Mouse (Mus musculus): ENCODE data around the gene Gapdhs. TPM values are rescaled to one million over a fixed set of nuclear protein-coding genes. Genes with fewer than 3 reads are reported as not detected.

The Gapdhs gene
- total and polyA plus RNA-seq, 3 experiments, result 0.49 TPM; not detected in 2

- TF ChIP-seq NELFE (IDR thresholded peaks at IDR 0.05; ENCODE audit: low read depth, low read length), result no peak
Measured at GRCm38 (mm10) chr7:30681897-30682296, 61.6 kb downstream of the Gapdhs start (continued).

Other genes starting within 250 kb of the Gapdhs start
Only the 30 nearest of the 32 such genes appear.
- gene Arhgap33, start 208.6 kb downstream of the Gapdhs start, total RNA-seq (2012; rRNA removed), result 1.8 and 2.4 TPM in 2 replicates
- gene Arhgap33, start 208.6 kb downstream of the Gapdhs start, polyA plus RNA-seq (2012; ENCODE audit: insufficient read depth in 1 of 2, insufficient read length in 2 of 2, low read depth in 1 of 2, low replicate concordance in 2 of 2, missing spikeins in 1 of 2), result 10 to 100 TPM in 1 of 2 experiments, not detected in 1; 22.3 TPM
- 1.2 and 1.5 TPM in 2 replicates for gene Hspb6, start 191.5 kb downstream of the Gapdhs start, total RNA-seq (2012; rRNA removed)
- gene Hspb6, start 191.5 kb downstream of the Gapdhs start, polyA plus RNA-seq (2012; ENCODE audit: insufficient read depth in 1 of 2, insufficient read length in 2 of 2, low read depth in 1 of 2, low replicate concordance in 2 of 2, missing spikeins in 1 of 2), result 10 to 100 TPM in 1 of 2 experiments, not detected in 1; 12.4 TPM
- gene Proser3, start 191.4 kb downstream of the Gapdhs start, total RNA-seq (2012; rRNA removed), result 2.3 and 2.4 TPM in 2 replicates
- 1 to 10 TPM in 1 of 2 experiments, not detected in 1; 8.9 TPM for gene Proser3, start 191.4 kb downstream of the Gapdhs start, polyA plus RNA-seq (2012; ENCODE audit: insufficient read depth in 1 of 2, insufficient read length in 2 of 2, low read depth in 1 of 2, low replicate concordance in 2 of 2, missing spikeins in 1 of 2)
- gene Lin37, start 183.8 kb downstream of the Gapdhs start, total RNA-seq (2012; rRNA removed), result 10.9 and 12.0 TPM in 2 replicates
- 10 to 100 TPM in 1 of 2 experiments, not detected in 1; 49.8 TPM for gene Lin37, start 183.8 kb downstream of the Gapdhs start, polyA plus RNA-seq (2012; ENCODE audit: insufficient read depth in 1 of 2, insufficient read length in 2 of 2, low read depth in 1 of 2, low replicate concordance in 2 of 2, missing spikeins in 1 of 2)
- gene U2af1l4, start 180.4 kb downstream of the Gapdhs start, total RNA-seq (2012; rRNA removed), result 67.2 and 74.2 TPM in 2 replicates
- 10 to 100 TPM in 1 of 2 experiments, not detected in 1; 72.5 TPM for gene U2af1l4, start 180.4 kb downstream of the Gapdhs start, polyA plus RNA-seq (2012; ENCODE audit: insufficient read depth in 1 of 2, insufficient read length in 2 of 2, low read depth in 1 of 2, low replicate concordance in 2 of 2, missing spikeins in 1 of 2)
- 1.4 and 1.9 TPM in 2 replicates for gene Gm49396, start 180.3 kb downstream of the Gapdhs start, total RNA-seq (2012; rRNA removed)
- gene Gm49396, start 180.3 kb downstream of the Gapdhs start, polyA plus RNA-seq (2012; ENCODE audit: insufficient read depth in 1 of 2, insufficient read length in 2 of 2, low read depth in 1 of 2, low replicate concordance in 2 of 2, missing spikeins in 1 of 2), result 1 to 10 TPM in 1 of 2 experiments, not detected in 1; 4.2 TPM
- gene Psenen, start 180.1 kb downstream of the Gapdhs start, total RNA-seq (2012; rRNA removed), result 43.0 and 60.8 TPM in 2 replicates
- gene Psenen, start 180.1 kb downstream of the Gapdhs start, polyA plus RNA-seq (2012; ENCODE audit: insufficient read depth in 1 of 2, insufficient read length in 2 of 2, low read depth in 1 of 2, low replicate concordance in 2 of 2, missing spikeins in 1 of 2), result 100 to 1,000 TPM in 1 of 2 experiments, not detected in 1; 157 TPM
- 1.3 and 1.7 TPM in 2 replicates for gene Igflr1, start 178.3 kb downstream of the Gapdhs start, total RNA-seq (2012; rRNA removed)
- gene Igflr1, start 178.3 kb downstream of the Gapdhs start, polyA plus RNA-seq (2012; ENCODE audit: insufficient read depth in 1 of 2, insufficient read length in 2 of 2, low read depth in 1 of 2, low replicate concordance in 2 of 2, missing spikeins in 1 of 2), result 1 to 10 TPM in 1 of 2 experiments, not detected in 1; 3.1 TPM
- 13.2 and 15.6 TPM in 2 replicates for gene Kmt2b, start 155.0 kb downstream of the Gapdhs start, total RNA-seq (2012; rRNA removed)
- gene Kmt2b, start 155.0 kb downstream of the Gapdhs start, polyA plus RNA-seq (2012; ENCODE audit: insufficient read depth in 1 of 2, insufficient read length in 2 of 2, low read depth in 1 of 2, low replicate concordance in 2 of 2, missing spikeins in 1 of 2), result 10 to 100 TPM in 1 of 2 experiments, not detected in 1; 48.2 TPM
- 20.1 and 25.9 TPM in 2 replicates for gene Zbtb32, start 144.8 kb downstream of the Gapdhs start, total RNA-seq (2012; rRNA removed)
- gene Zbtb32, start 144.8 kb downstream of the Gapdhs start, polyA plus RNA-seq (2012; ENCODE audit: insufficient read depth in 1 of 2, insufficient read length in 2 of 2, low read depth in 1 of 2, low replicate concordance in 2 of 2, missing spikeins in 1 of 2), result 10 to 100 TPM in 1 of 2 experiments, not detected in 1; 32.8 TPM
- 0.42 and 0.54 TPM in 2 replicates for gene Upk1a, start 130.8 kb downstream of the Gapdhs start, total RNA-seq (2012; rRNA removed)
- 1 to 10 TPM in 1 of 2 experiments, not detected in 1; 1.6 TPM for gene Upk1a, start 130.8 kb downstream of the Gapdhs start, polyA plus RNA-seq (2012; ENCODE audit: insufficient read depth in 1 of 2, insufficient read length in 2 of 2, low read depth in 1 of 2, low replicate concordance in 2 of 2, missing spikeins in 1 of 2)
- gene Cox6b1, start 117.5 kb downstream of the Gapdhs start, total RNA-seq (2012; rRNA removed), result 566 and 611 TPM in 2 replicates
- gene Cox6b1, start 117.5 kb downstream of the Gapdhs start, polyA plus RNA-seq (2012; ENCODE audit: insufficient read depth in 1 of 2, insufficient read length in 2 of 2, low read depth in 1 of 2, low replicate concordance in 2 of 2, missing spikeins in 1 of 2), result 100 to 1,000 TPM in 1 of 2 experiments, not detected in 1; 799 TPM
- 0.15 TPM in 1 of 2 replicates, not detected in the other for gene Etv2, start 107.8 kb downstream of the Gapdhs start, total RNA-seq (2012; rRNA removed)
- gene Etv2, start 107.8 kb downstream of the Gapdhs start, polyA plus RNA-seq (2012; ENCODE audit: insufficient read depth in 1 of 2, insufficient read length in 2 of 2, low read depth in 1 of 2, low replicate concordance in 2 of 2, missing spikeins in 1 of 2), result not detected
- 103 and 124 TPM in 2 replicates for gene Rbm42, start 93.4 kb downstream of the Gapdhs start, total RNA-seq (2012; rRNA removed)
- 100 to 1,000 TPM in 1 of 2 experiments, not detected in 1; 129 TPM for gene Rbm42, start 93.4 kb downstream of the Gapdhs start, polyA plus RNA-seq (2012; ENCODE audit: insufficient read depth in 1 of 2, insufficient read length in 2 of 2, low read depth in 1 of 2, low replicate concordance in 2 of 2, missing spikeins in 1 of 2)
- 34.3 and 35.0 TPM in 2 replicates for gene Haus5, start 78.7 kb downstream of the Gapdhs start, total RNA-seq (2012; rRNA removed)
- 10 to 100 TPM in 1 of 2 experiments, not detected in 1; 55.9 TPM for gene Haus5, start 78.7 kb downstream of the Gapdhs start, polyA plus RNA-seq (2012; ENCODE audit: insufficient read depth in 1 of 2, insufficient read length in 2 of 2, low read depth in 1 of 2, low replicate concordance in 2 of 2, missing spikeins in 1 of 2)
- not detected in 2 replicates for gene Pmis2, start 72.1 kb downstream of the Gapdhs start, total RNA-seq (2012; rRNA removed)
- not detected for gene Pmis2, start 72.1 kb downstream of the Gapdhs start, polyA plus RNA-seq (2012; ENCODE audit: insufficient read depth in 1 of 2, insufficient read length in 2 of 2, low read depth in 1 of 2, low replicate concordance in 2 of 2, missing spikeins in 1 of 2)
- gene 2200002J24Rik, start 44.8 kb downstream of the Gapdhs start, total RNA-seq (2012; rRNA removed), result 0.52 TPM in 1 of 2 replicates, not detected in the other
- 1 to 10 TPM in 1 of 2 experiments, not detected in 1; 1.2 TPM for gene 2200002J24Rik, start 44.8 kb downstream of the Gapdhs start, polyA plus RNA-seq (2012; ENCODE audit: insufficient read depth in 1 of 2, insufficient read length in 2 of 2, low read depth in 1 of 2, low replicate concordance in 2 of 2, missing spikeins in 1 of 2)
- 2.7 and 3.0 TPM in 2 replicates for gene Atp4a, start 31.5 kb downstream of the Gapdhs start, total RNA-seq (2012; rRNA removed)
- 1 to 10 TPM in 1 of 2 experiments, not detected in 1; 1.5 TPM for gene Atp4a, start 31.5 kb downstream of the Gapdhs start, polyA plus RNA-seq (2012; ENCODE audit: insufficient read depth in 1 of 2, insufficient read length in 2 of 2, low read depth in 1 of 2, low replicate concordance in 2 of 2, missing spikeins in 1 of 2)
- gene Tmem147, start 14.1 kb downstream of the Gapdhs start, total RNA-seq (2012; rRNA removed), result 218 and 266 TPM in 2 replicates
- gene Tmem147, start 14.1 kb downstream of the Gapdhs start, polyA plus RNA-seq (2012; ENCODE audit: insufficient read depth in 1 of 2, insufficient read length in 2 of 2, low read depth in 1 of 2, low replicate concordance in 2 of 2, missing spikeins in 1 of 2), result 100 to 1,000 TPM; 307 to 324 TPM
- gene Sbsn, start 7.8 kb upstream of the Gapdhs start, total RNA-seq (2012; rRNA removed), result 1.2 TPM in 1 of 2 replicates, not detected in the other
- gene Sbsn, start 7.8 kb upstream of the Gapdhs start, polyA plus RNA-seq (2012; ENCODE audit: insufficient read depth in 1 of 2, insufficient read length in 2 of 2, low read depth in 1 of 2, low replicate concordance in 2 of 2, missing spikeins in 1 of 2), result under 1 TPM in 1 of 2 experiments, not detected in 1; 0.17 TPM
- gene Dmkn, start 20.1 kb upstream of the Gapdhs start, total RNA-seq (2012; rRNA removed), result not detected in 2 replicates
- gene Dmkn, start 20.1 kb upstream of the Gapdhs start, polyA plus RNA-seq (2012; ENCODE audit: insufficient read depth in 1 of 2, insufficient read length in 2 of 2, low read depth in 1 of 2, low replicate concordance in 2 of 2, missing spikeins in 1 of 2), result not detected
- not detected in 2 replicates for gene Krtdap, start 44.2 kb upstream of the Gapdhs start, total RNA-seq (2012; rRNA removed)
- gene Krtdap, start 44.2 kb upstream of the Gapdhs start, polyA plus RNA-seq (2012; ENCODE audit: insufficient read depth in 1 of 2, insufficient read length in 2 of 2, low read depth in 1 of 2, low replicate concordance in 2 of 2, missing spikeins in 1 of 2), result not detected
- gene Ffar2, start 80.1 kb upstream of the Gapdhs start, total RNA-seq (2012; rRNA removed), result not detected in 2 replicates
- under 1 TPM in 1 of 2 experiments, not detected in 1; 0.04 TPM for gene Ffar2, start 80.1 kb upstream of the Gapdhs start, polyA plus RNA-seq (2012; ENCODE audit: insufficient read depth in 1 of 2, insufficient read length in 2 of 2, low read depth in 1 of 2, low replicate concordance in 2 of 2, missing spikeins in 1 of 2)
- not detected in 2 replicates for gene Ffar3, start 112.5 kb upstream of the Gapdhs start, total RNA-seq (2012; rRNA removed)
- gene Ffar3, start 112.5 kb upstream of the Gapdhs start, polyA plus RNA-seq (2012; ENCODE audit: insufficient read depth in 1 of 2, insufficient read length in 2 of 2, low read depth in 1 of 2, low replicate concordance in 2 of 2, missing spikeins in 1 of 2), result not detected
- not detected in 2 replicates for gene Ffar1, start 117.9 kb upstream of the Gapdhs start, total RNA-seq (2012; rRNA removed)
- not detected for gene Ffar1, start 117.9 kb upstream of the Gapdhs start, polyA plus RNA-seq (2012; ENCODE audit: insufficient read depth in 1 of 2, insufficient read length in 2 of 2, low read depth in 1 of 2, low replicate concordance in 2 of 2, missing spikeins in 1 of 2)
- gene Cd22, start 136.7 kb upstream of the Gapdhs start, total RNA-seq (2012; rRNA removed), result not detected in 2 replicates
- under 1 TPM in 1 of 2 experiments, not detected in 1; 0.07 TPM for gene Cd22, start 136.7 kb upstream of the Gapdhs start, polyA plus RNA-seq (2012; ENCODE audit: insufficient read depth in 1 of 2, insufficient read length in 2 of 2, low read depth in 1 of 2, low replicate concordance in 2 of 2, missing spikeins in 1 of 2)
- gene Mag, start 171.2 kb upstream of the Gapdhs start, total RNA-seq (2012; rRNA removed), result not detected in 2 replicates
- gene Mag, start 171.2 kb upstream of the Gapdhs start, polyA plus RNA-seq (2012; ENCODE audit: insufficient read depth in 1 of 2, insufficient read length in 2 of 2, low read depth in 1 of 2, low replicate concordance in 2 of 2, missing spikeins in 1 of 2), result not detected
- not detected in 2 replicates for gene Hamp2, start 181.0 kb upstream of the Gapdhs start, total RNA-seq (2012; rRNA removed)
- gene Hamp2, start 181.0 kb upstream of the Gapdhs start, polyA plus RNA-seq (2012; ENCODE audit: insufficient read depth in 1 of 2, insufficient read length in 2 of 2, low read depth in 1 of 2, low replicate concordance in 2 of 2, missing spikeins in 1 of 2), result not detected
- gene Hamp, start 200.4 kb upstream of the Gapdhs start, total RNA-seq (2012; rRNA removed), result not detected in 2 replicates
- not detected for gene Hamp, start 200.4 kb upstream of the Gapdhs start, polyA plus RNA-seq (2012; ENCODE audit: insufficient read depth in 1 of 2, insufficient read length in 2 of 2, low read depth in 1 of 2, low replicate concordance in 2 of 2, missing spikeins in 1 of 2)
- gene Usf2, start 213.1 kb upstream of the Gapdhs start, total RNA-seq (2012; rRNA removed), result 34.4 and 43.0 TPM in 2 replicates
- 100 to 1,000 TPM in 1 of 2 experiments, not detected in 1; 144 TPM for gene Usf2, start 213.1 kb upstream of the Gapdhs start, polyA plus RNA-seq (2012; ENCODE audit: insufficient read depth in 1 of 2, insufficient read length in 2 of 2, low read depth in 1 of 2, low replicate concordance in 2 of 2, missing spikeins in 1 of 2)

Measured in MEL (cell line).